Mouse (Mus musculus) cerebellum, adult 11 months (tissue): ENCODE measurements around the gene Cideb.
A peak's percentile ranks its signal among the peaks of the same experiment; 100 is the strongest.

Experiments used
- DNase-seq: peaks from one replicate; pipeline ENCODE4 v3.0.0; 2022

Cideb gene

DNA sequence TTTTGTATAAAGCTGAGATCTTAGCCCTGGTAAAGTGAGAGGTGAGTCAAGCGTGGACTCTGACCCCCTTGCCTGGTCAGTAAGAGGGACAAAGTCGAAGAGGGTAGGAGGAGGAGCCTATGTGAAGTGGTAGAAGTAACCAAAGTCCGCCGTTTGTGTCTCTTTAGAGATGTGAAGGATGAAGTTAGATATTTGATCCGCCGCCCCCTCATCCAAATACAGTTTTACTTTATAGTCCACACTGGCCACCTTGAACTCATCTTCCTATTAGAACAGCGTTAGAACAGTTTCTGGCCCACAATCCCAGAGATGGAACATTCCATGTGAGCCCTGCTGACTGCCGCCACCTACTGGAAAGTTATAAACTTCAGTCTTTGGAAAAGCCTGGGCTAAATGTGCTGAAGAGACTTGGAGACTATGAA, at the start of gene Cideb:
TSS of gene Cideb (minus strand) at position 96 of the 422 bp plus-strand sequence.
- no peak for DNase-seq

DNA sequence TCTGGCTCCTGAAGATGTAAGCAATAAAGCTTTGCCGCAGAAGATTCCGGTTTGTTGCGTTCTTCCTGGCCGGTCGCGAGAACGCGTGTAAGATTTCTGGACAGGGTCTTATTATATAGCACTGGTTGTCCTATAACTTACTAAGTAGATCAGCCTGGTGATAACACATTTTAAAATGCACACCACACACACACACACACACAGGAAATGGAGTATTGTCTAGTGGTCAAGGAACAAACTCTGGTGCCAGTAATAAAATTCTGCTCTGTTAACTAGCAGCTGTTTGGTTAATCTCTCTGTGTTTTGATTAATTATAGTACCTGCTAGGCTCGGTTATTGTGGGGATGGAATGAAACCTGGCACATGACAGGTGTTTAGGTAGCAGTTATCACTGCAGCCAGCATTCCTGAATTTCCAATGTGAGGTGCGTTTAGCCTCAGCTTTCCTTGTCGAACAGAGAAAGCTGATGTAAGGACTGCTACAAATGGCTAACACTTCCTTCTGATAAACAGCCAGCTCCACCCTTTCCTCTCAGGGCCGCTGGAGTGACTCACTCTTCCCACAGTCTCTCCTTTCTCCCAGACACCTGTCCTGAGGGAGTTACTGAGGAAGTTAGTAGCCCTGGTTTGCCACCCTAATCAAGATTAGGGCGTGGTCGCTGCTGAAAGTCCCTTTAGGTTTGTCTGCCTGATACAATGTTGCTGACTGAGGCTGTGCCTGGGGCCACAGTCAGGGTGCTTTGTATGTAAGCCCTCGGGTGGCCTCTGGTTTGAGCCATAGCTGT, 37.3 kb upstream of the Cideb start:
- no peak for DNase-seq

- DNase-seq: no peak
Measured at GRCm38 (mm10) chr14:55793946-55794345, 35.7 kb upstream of the Cideb start.

GRCm38 (mm10) chr14:55793461-55793860, 35.2 kb upstream of the Cideb start:
- DNase-seq: no peak

GRCm38 (mm10) chr14:55788256-55789050, 30.2 kb upstream of the Cideb start, which contains the start of gene Ripk3:
Gene Ripk3, minus strand, starts transcription at chr14:55788865.
- DNase-seq: no peak

- DNase-seq: no peak
Measured at GRCm38 (mm10) chr14:55787731-55788130, 29.5 kb upstream of the Cideb start.

- DNase-seq: no peak
Measured at GRCm38 (mm10) chr14:55785195-55785594, 26.9 kb upstream of the Cideb start.

DNA sequence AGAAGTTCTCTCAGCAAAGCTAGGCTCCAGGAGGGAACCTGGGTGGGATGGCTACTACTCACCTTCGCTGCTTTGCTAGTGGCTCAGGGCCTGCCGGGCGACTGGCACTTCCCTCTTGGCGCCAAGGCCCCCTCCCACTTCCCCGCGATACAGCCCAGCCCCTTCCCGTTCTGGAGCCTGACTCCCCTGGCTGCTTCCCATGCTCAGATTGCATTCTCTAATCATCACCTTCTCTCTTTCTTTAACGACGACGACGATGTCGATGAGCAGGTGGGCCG, 25.6 kb upstream of the Cideb start, which contains the start of gene Adcy4:
TSS of gene Adcy4 (minus strand) at position 138 of the 278 bp plus-strand sequence.
- no peak for DNase-seq

DNA sequence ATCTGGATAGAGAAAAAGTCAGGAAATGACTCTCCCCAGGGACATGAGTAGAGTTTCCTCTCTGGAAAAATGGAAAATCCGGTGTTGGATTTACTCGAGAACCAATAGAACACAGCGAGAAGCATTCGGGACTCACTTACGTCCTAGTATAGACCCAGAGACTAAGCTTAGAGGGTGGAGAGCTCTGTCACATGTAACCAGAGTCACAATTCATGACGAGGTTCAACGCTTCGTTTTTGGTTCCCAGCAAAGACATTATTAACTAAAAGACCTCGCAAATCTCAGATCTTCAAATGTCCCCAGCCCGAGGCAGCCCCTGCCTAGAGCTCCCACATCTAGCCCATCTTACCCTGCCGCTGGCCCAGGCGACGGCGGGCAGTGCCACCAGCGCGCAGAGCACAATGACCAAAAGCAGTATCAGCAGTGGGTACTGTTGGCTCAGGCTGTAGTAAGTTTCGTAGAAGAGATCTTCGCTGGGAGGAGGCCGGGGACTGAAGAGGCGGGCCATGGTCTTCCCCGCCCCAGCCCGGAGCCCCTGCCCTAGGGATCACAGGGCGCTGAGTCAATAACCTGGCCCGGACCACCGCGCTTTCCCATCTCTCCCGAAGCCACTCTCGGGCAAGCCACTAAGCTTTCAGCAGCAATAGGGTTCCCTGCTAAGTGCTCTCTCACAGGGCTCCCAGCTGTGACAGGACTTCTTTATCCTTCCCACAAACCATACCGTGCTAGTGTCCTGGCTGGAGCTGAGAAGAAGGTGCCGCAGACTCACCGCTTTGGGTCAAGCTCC, 25.1 kb upstream of the Cideb start:
- no peak for DNase-seq

- DNase-seq: no peak
Measured at GRCm38 (mm10) chr14:55782361-55782960, 24.2 kb upstream of the Cideb start.

DNA sequence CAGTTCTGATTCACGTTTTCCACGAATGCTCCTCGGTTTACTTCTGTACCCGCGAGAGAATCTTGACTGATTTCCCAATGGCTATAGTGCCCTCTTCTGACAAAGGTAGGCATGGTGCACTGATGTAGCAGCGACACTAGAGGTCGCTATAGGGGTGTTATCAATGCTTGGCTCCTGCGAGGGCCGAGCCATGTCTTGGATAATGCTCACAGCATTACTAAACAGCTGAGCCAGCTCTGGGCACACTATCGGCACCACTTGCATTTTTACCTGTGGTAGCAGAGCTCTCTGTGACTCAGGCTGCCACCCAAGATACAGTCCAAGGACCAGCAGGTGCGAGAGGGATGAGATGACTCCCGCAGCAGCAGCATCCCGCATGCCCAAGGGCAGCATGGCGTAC, 23.1 kb upstream of the Cideb start:
- DNase-seq: peak; percentile 50

GRCm38 (mm10) chr14:55780736-55781135, 22.5 kb upstream of the Cideb start:
- DNase-seq: no peak

DNA sequence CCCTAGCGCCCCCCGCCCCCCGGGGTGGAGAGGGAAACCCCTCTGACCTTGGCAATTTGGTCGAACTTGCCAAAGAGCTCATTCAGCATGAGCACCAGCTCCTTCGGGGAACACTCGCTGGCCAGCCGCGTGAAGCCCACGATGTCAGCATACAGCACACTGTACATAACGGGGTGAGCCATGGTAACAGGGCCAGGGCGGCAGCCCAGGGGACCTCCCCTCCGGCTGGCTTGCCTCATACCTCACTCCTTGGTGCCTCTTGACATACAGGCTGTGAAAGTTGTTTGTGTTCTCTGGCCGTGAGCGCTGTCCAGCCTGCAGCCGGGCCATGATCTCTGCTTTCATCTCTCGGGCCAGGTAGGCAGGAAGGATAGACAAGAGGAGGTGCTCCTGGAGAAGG, 21.4 kb upstream of the Cideb start:
- no peak for DNase-seq

- DNase-seq: no peak
Measured at GRCm38 (mm10) chr14:55778686-55779085, 20.4 kb upstream of the Cideb start.

DNA sequence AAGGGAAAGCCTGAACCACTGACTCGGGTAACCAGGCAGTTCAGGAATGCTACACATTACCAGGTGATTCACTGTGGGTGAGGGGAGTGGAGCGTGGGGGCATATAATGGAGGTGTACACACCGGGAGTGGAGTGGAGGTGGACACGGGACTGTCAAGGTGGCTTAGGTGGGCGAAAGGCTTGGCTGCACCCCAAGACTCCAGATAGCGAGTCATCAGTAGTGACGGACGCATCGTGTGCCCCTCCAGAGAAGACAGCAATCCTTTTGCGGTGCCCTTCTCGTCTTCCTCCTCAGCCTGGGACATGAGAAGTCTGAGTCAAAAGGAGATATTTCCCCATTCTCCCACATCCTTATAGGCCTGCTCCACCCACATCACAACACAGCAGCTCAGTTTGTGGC, 19.5 kb upstream of the Cideb start:
- DNase-seq: no peak

DNA sequence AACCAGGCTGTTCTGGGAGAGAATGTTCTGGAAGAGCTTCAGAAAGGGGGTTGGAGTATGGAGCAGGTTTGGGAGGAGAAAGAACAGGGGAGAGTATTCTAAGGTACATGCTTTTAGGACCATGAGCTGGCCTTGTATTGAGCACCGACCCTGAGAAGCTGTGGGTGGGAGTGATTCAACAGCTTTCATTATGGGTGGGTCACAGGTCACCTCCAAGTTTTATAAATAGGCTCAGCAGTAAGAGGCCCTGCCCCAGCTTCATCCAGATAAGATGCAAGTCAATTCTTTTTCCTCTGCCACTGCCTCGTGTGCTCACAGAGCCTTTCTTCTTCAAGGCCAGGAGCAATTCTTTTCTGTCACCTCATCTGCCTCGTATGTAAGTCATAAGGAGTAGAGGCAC, 18.9 kb upstream of the Cideb start:
- no peak for DNase-seq

- DNase-seq: no peak
Measured at GRCm38 (mm10) chr14:55776711-55777110, 18.5 kb upstream of the Cideb start.

GRCm38 (mm10) chr14:55769087-55769703, 10.9 kb upstream of the Cideb start:
- no peak for DNase-seq

GRCm38 (mm10) chr14:55768555-55768954, 10.3 kb upstream of the Cideb start:
- no peak for DNase-seq

DNA sequence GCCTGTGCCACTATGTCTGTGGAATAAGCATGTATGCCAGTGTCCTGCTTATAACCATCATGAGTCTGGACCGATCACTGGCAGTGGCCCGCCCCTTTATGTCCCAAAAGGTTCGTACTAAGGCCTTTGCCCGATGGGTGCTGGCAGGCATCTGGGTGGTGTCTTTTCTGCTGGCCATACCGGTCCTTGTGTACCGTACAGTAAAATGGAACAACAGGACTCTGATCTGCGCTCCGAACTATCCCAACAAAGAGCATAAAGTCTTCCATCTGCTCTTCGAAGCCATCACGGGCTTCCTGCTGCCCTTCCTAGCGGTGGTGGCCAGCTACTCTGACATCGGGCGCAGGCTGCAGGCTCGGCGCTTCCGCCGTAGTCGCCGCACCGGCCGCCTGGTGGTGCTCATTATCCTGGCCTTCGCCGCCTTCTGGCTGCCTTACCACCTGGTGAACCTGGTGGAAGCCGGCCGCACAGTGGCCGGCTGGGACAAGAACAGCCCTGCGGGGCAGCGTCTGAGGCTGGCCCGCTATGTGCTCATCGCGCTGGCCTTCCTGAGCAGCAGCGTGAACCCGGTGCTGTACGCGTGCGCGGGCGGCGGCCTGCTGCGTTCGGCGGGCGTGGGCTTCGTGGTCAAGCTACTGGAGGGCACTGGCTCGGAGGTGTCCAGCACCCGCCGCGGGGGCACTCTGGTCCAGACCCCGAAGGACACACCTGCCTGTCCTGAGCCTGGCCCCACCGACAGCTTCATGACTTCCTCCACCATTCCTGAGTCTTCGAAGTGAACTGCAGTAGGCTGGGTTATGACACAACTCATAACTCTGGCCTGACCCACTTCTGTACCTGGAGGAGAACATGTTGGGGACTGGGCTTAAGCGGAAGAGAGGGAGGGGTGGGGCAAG, 9.5 kb upstream of the Cideb start:
- DNase-seq: peak; percentile 74

DNA sequence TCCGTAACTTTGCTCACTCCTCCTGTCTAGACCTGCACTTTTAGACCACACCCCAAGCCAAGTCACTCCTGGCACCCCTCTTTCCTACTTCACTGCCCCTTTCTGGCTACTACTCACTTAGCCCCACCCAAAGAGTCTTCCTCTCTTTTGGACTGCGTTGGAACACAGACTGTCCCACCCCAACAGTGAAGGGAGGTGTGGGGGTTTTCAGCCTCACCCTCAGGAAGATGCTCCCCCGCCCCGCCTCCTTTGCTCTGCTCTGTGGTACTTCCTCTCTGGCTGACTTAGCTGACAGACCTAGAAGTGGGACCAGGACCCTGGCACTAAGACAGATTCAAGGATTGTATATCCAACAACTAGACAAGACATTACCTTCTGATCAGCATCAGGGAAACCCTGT, 7.4 kb upstream of the Cideb start, which contains the start of gene Ltb4r1:
TSS of gene Ltb4r1 (plus strand) at position 267 of the 400 bp plus-strand sequence.
- DNase-seq: no peak
